Mouse (Mus musculus) embryo, embryonic 11.5 days (tissue): ENCODE data around the gene Eloa.
"Not testable (repeated sequence)": the region's sequence is repeated elsewhere in the genome, so short reads cannot be mapped to it uniquely, and the experiment has no call there.

Experiments
- DNase-seq: peaks from one replicate; pipeline ENCODE4 v3.0.0-alpha.2; 2012; ENCODE audit warnings: low read depth, low spot score

Gene Eloa

GRCm38 (mm10) chr4:135985193-135985592 lies 36.4 kb downstream of the Eloa start:
- no peak for DNase-seq

- no peak for DNase-seq
Measured at GRCm38 (mm10) chr4:135984556-135984955, 37.0 kb downstream of the Eloa start.

- no peak for DNase-seq
Measured at GRCm38 (mm10) chr4:135981524-135982063, 40.0 kb downstream of the Eloa start.

GRCm38 (mm10) chr4:135980223-135980622 lies 41.3 kb downstream of the Eloa start:
- not testable (repeated sequence) for DNase-seq

GRCm38 (mm10) chr4:135976146-135976545 lies 45.4 kb downstream of the Eloa start:
- DNase-seq: no peak

- DNase-seq: no peak
Measured at GRCm38 (mm10) chr4:135972911-135973811, 48.4 kb downstream of the Eloa start.

- DNase-seq: peak; percentile 60
Measured at GRCm38 (mm10) chr4:135972556-135972906, 49.0 kb downstream of the Eloa start, which contains the start of gene Lypla2. Gene Lypla2, minus strand, starts transcription at chr4:135972626.

- no peak for DNase-seq
Measured at GRCm38 (mm10) chr4:135971805-135972555, 49.6 kb downstream of the Eloa start.

- DNase-seq: no peak
Measured at GRCm38 (mm10) chr4:135970585-135970984, 51.0 kb downstream of the Eloa start.

GRCm38 (mm10) chr4:135969070-135969750 lies 52.4 kb downstream of the Eloa start:
- DNase-seq: no peak

- DNase-seq: no peak
Measured at GRCm38 (mm10) chr4:135968271-135968869, 53.2 kb downstream of the Eloa start.

- DNase-seq: no peak
Measured at GRCm38 (mm10) chr4:135967086-135967760, 54.3 kb downstream of the Eloa start.

GRCm38 (mm10) chr4:135966283-135966682 lies 55.3 kb downstream of the Eloa start:
- DNase-seq: no peak

- DNase-seq: no peak
Measured at GRCm38 (mm10) chr4:135965113-135965512, 56.5 kb downstream of the Eloa start.

- no peak for DNase-seq
Measured at GRCm38 (mm10) chr4:135964426-135964825, 57.1 kb downstream of the Eloa start.

- DNase-seq: peak; percentile 98
Measured at GRCm38 (mm10) chr4:135963457-135964193, 57.9 kb downstream of the Eloa start, which contains the start of gene Gale. Gene Gale, plus strand, starts transcription at chr4:135963727.

- no peak for DNase-seq
Measured at GRCm38 (mm10) chr4:135962946-135963345, 58.6 kb downstream of the Eloa start.

GRCm38 (mm10) chr4:135962198-135962597 lies 59.4 kb downstream of the Eloa start:
- no peak for DNase-seq

- DNase-seq: no peak
Measured at GRCm38 (mm10) chr4:135961709-135962108, 59.9 kb downstream of the Eloa start.

- peak; percentile 71 for DNase-seq
Measured at GRCm38 (mm10) chr4:135960717-135961116, 60.8 kb downstream of the Eloa start.
